Mouse (Mus musculus) intestine, embryonic 14.5 days (tissue): ENCODE results near the gene Itgb3. TPM values are rescaled to one million over a fixed set of nuclear protein-coding genes. Genes with fewer than 3 reads are reported as not detected.

ENCODE experiments used
- ATAC-seq: fragments of 200-750 bp; cut with Nextera tagmentation; replicated peaks from 2 replicates; pipeline ENCODE4 v1.8.0; 2017; ENCODE audit warnings: low read depth, moderate number of reproducible peaks, moderate TSS enrichment, moderate library complexity; ENCODE audit not compliant: low FRiP score, low TSS enrichment
- DNase-seq: peaks from one replicate; pipeline ENCODE4 v3.0.0-alpha.2; 2018; ENCODE audit warnings: low spot score
- H3K27ac ChIP-seq: fragments of 300-500 bp; sonication (generic); 2 replicates; pipeline ENCODE4 v1.5.1; 2014; ENCODE audit warnings: low read depth, mild to moderate bottlenecking, control low read depth
- H3K27me3 ChIP-seq: fragments of 300-500 bp; sonication (generic); replicated peaks from 2 replicates; pipeline ENCODE4 v1.6.1; 2014; ENCODE audit warnings: low read length, control low read depth; ENCODE audit not compliant: control insufficient read depth, insufficient read depth
- H3K36me3 ChIP-seq: fragments of 300-500 bp; sonication (generic); 2 replicates; pipeline ENCODE4 v1.6.1; 2014; ENCODE audit warnings: low read length, control low read depth; ENCODE audit not compliant: control insufficient read depth, insufficient read depth
- H3K4me1 ChIP-seq: fragments of 300-500 bp; sonication (generic); replicated peaks from 2 replicates; pipeline ENCODE4 v1.6.1; 2014; ENCODE audit warnings: low read length, control low read depth, mixed read lengths; ENCODE audit not compliant: control insufficient read depth, insufficient read depth
- H3K4me2 ChIP-seq: fragments of 300-500 bp; sonication (generic); 2 replicates; pipeline ENCODE4 v1.6.1; 2014; ENCODE audit warnings: low read length
- H3K4me3 ChIP-seq: fragments of 300-500 bp; sonication (generic); 2 replicates; pipeline ENCODE4 v1.5.1; 2014; ENCODE audit warnings: low read depth, low read length, control low read depth, mixed read lengths
- H3K9ac ChIP-seq: fragments of 300-500 bp; sonication (generic); 2 replicates; pipeline ENCODE4 v1.6.1; 2014; ENCODE audit warnings: mild to moderate bottlenecking, low read length
- H3K9me3 ChIP-seq: fragments of 300-500 bp; sonication (generic); 2 replicates; pipeline ENCODE4 v1.6.1; 2016; ENCODE audit warnings: low read length, control low read depth; ENCODE audit not compliant: control insufficient read depth
- WGBS: fragments of 180-500 bp; shearing (Covaris S2); extraction: QIAGEN DNeasy Blood & Tissue Kit; methylation state at CpG from one replicate; pipeline ENCODE4 v1.1.7; 2014; 5-methylcytosine and 5-hydroxymethylcytosine counted together
- polyA plus RNA-seq: library from polyadenylated mRNA; unstranded; fragments of >200 nt; fragmentation: Nextera tagmentation; extraction: Ambion mirVana; gene quantifications from 2 replicates; pipeline ENCODE4 v1.2.1, GENCODE M21; 2014

The Itgb3 gene
- polyA plus RNA-seq, 1 experiment from 2014 or later: 3.3 TPM

- Histone ChIP-seq H3K9me3 (no peaks in the 10 kb centered on the region), H3K4me3 (no peak overlapping the region), H3K27me3 (no peaks in the 10 kb centered on the region), H3K9ac (no peak overlapping the region), H3K4me2 (no peak overlapping the region), H3K4me1 (peaks cover 16% of the 10 kb centered on the region; the same call in 1 of the 2 replicates), H3K27ac (no peak overlapping the region), H3K36me3 (no peaks in the 10 kb centered on the region)
- 73% methylated on average over 7 of the region's 7 CpGs for WGBS
- ATAC-seq (no peak), DNase-seq (no peak)
Observed at GRCm38 (mm10) chr11:104630185-104630835, 22.5 kb downstream of the Itgb3 start.

GRCm38 (mm10) chr11:104631306-104631705 is 23.5 kb downstream of the Itgb3 start:
- Histone ChIP-seq H3K4me3 (no peak overlapping the region), H3K9ac (no peak overlapping the region), H3K4me2 (no peak overlapping the region), H3K4me1 (0 out of 2 replicates have a peak, but pooled peaks cover 7% of the 10 kb centered on the region), H3K9me3 (no peaks in the 10 kb centered on the region), H3K27ac (no peak overlapping the region), H3K36me3 (no peaks in the 10 kb centered on the region), H3K27me3 (no peaks in the 10 kb centered on the region)
- DNase-seq: no peak
- 89% methylated on average over 1 of the region's 1 CpGs for WGBS
- ATAC-seq: no peak

- Histone ChIP-seq H3K9me3 (no peaks in the 10 kb centered on the region), H3K9ac (no peak overlapping the region), H3K4me3 (no peak overlapping the region), H3K4me1 (no peaks in the 10 kb centered on the region), H3K27me3 (no peaks in the 10 kb centered on the region), H3K27ac (no peak overlapping the region), H3K36me3 (no peaks in the 10 kb centered on the region), H3K4me2 (no peak overlapping the region)
- 90% methylated on average over 14 of the region's 14 CpGs for WGBS
- no peak for DNase-seq
- ATAC-seq: no peak
Observed at GRCm38 (mm10) chr11:104637010-104637409, 29.2 kb downstream of the Itgb3 start.

- Histone ChIP-seq H3K4me1 (no peaks in the 10 kb centered on the region), H3K27me3 (no peaks in the 10 kb centered on the region), H3K9ac (no peak overlapping the region), H3K9me3 (no peaks in the 10 kb centered on the region), H3K27ac (no peak overlapping the region), H3K4me2 (no peak overlapping the region), H3K36me3 (no peaks in the 10 kb centered on the region), H3K4me3 (no peak overlapping the region)
- DNase-seq (no peak), ATAC-seq (no peak)
- 74% methylated on average over 5 of the region's 5 CpGs for WGBS
Observed at GRCm38 (mm10) chr11:104638006-104638405, 30.2 kb downstream of the Itgb3 start.

DNA sequence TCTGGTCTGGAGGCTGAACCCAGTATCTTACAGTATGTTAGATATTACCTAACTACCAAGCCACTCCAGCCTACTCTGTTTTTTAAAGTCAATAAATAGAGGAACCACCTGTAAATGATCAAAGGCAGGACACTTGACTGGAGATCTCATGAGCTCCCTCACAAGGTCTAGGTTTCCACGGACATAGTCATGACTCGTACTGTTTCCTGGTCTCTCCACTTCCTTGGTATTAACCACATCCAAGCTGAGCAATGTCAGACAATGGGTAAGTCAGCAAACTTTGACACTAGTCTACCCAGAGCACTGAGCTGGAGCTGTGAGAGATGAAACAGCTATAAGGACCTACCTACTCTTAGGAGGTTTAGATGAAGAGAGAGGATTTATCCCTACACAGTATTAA is 31.1 kb downstream of the Itgb3 start:
- no peak overlapping the region for H3K4me3 ChIP-seq
- no peaks in the 10 kb centered on the region for H3K27me3 ChIP-seq
- H3K27ac ChIP-seq: no peak overlapping the region
- DNase-seq: no peak
- H3K4me1 ChIP-seq: no peaks in the 10 kb centered on the region
- no peak for ATAC-seq
- WGBS: 85% methylated on average over 2 of the region's 2 CpGs
- H3K4me2 ChIP-seq: no peak overlapping the region
- H3K36me3 ChIP-seq: no peaks in the 10 kb centered on the region
- H3K9ac ChIP-seq: no peak overlapping the region
- H3K9me3 ChIP-seq: no peaks in the 10 kb centered on the region

DNA sequence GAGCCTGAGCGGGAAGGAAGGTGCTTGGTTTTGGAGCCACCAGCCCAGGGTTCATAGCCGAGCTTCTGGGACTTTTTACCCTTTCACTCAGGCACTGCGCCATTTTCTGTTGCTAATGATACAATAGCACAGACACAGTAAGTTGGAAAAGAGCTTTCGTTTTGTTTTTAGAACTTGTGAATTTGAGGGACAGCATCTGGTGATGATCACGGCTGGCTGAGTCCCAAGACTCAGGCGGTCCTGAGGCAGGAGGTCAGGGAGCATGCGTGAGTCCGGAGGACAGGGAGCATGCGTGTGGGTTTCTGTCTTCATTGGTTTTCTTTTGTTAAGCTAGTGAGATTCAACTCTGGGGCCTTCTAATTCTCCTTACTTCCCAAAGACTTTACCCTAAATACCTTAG is 31.8 kb downstream of the Itgb3 start:
- DNase-seq: no peak
- H3K27me3 ChIP-seq: no peaks in the 10 kb centered on the region

GRCm38 (mm10) chr11:104640894-104641293 is 33.1 kb downstream of the Itgb3 start:
- Histone ChIP-seq H3K4me2 (no peak overlapping the region), H3K27ac (no peak overlapping the region), H3K4me3 (no peak overlapping the region), H3K9me3 (no peaks in the 10 kb centered on the region), H3K36me3 (no peaks in the 10 kb centered on the region), H3K4me1 (no peaks in the 10 kb centered on the region), H3K27me3 (no peaks in the 10 kb centered on the region), H3K9ac (no peak overlapping the region)
- ATAC-seq: no peak
- DNase-seq: no peak
- WGBS: 81% methylated on average over 10 of the region's 10 CpGs

More for the DNA sequence above, 31.8 kb downstream of the Itgb3 start:
- H3K4me1 ChIP-seq: no peaks in the 10 kb centered on the region
- H3K36me3 ChIP-seq: no peaks in the 10 kb centered on the region
- H3K9me3 ChIP-seq: no peaks in the 10 kb centered on the region
- ATAC-seq: no peak
- no peak overlapping the region for H3K27ac ChIP-seq
- H3K4me2 ChIP-seq: no peak overlapping the region
- no peak overlapping the region for H3K4me3 ChIP-seq
- 81% methylated on average over 9 of the region's 9 CpGs for WGBS
- no peak overlapping the region for H3K9ac ChIP-seq

GRCm38 (mm10) chr11:104643236-104643635 is 35.4 kb downstream of the Itgb3 start:
- no peak for ATAC-seq
- 87% methylated on average over 4 of the region's 4 CpGs for WGBS
- H3K36me3 ChIP-seq: no peaks in the 10 kb centered on the region

DNA sequence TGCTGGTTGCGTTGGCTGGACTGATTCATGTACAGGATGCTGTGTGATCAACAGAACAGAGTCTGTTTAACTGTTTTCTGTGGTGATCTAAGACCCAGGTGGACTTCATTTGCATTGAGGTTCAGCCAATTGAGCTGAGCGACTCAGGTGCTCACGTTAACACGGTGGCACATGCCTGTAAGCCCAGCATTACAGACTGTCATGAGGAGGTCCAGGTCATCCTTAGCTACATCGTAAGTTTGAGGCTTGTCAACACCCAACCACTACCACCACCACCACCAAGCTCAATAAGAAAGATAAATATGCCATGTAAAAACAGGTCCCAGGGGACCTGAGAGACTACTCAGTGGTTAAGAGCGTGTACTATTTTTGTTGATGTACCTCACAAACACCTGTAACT is 37.6 kb downstream of the Itgb3 start:
- DNase-seq (no peak), ATAC-seq (no peak)
- 90% methylated on average over 6 of the region's 6 CpGs for WGBS
- Histone ChIP-seq H3K27ac (no peak overlapping the region), H3K4me1 (no peaks in the 10 kb centered on the region), H3K9me3 (no peaks in the 10 kb centered on the region), H3K27me3 (no peaks in the 10 kb centered on the region), H3K9ac (no peak overlapping the region), H3K36me3 (no peaks in the 10 kb centered on the region), H3K4me3 (no peak overlapping the region), H3K4me2 (no peak overlapping the region)

More at GRCm38 (mm10) chr11:104643236-104643635, 35.4 kb downstream of the Itgb3 start:
- Histone ChIP-seq H3K27ac (no peak overlapping the region), H3K27me3 (no peaks in the 10 kb centered on the region), H3K4me1 (no peaks in the 10 kb centered on the region), H3K4me2 (no peak overlapping the region), H3K9ac (no peak overlapping the region), H3K4me3 (no peak overlapping the region), H3K9me3 (no peaks in the 10 kb centered on the region)
- DNase-seq: no peak
